Mouse (Mus musculus) embryonic facial prominence, embryonic 10.5 days (tissue): Measurements from ENCODE around the gene Cenpo. TPM values are rescaled to one million over a fixed set of nuclear protein-coding genes. Genes with fewer than 3 reads are reported as not detected.

ENCODE experiments used
- DNase-seq: peaks from one replicate; pipeline ENCODE4 v3.0.0-alpha.2; 2017; ENCODE audit warnings: low spot score
- H3K27ac ChIP-seq: fragments of 300-500 bp; sonication (generic); replicated peaks from 2 replicates; pipeline ENCODE4 v1.5.1; 2016; ENCODE audit warnings: mild to moderate bottlenecking
- H3K27me3 ChIP-seq: fragments of 300-500 bp; sonication (generic); replicated peaks from 2 replicates; pipeline ENCODE4 v1.6.1; 2016; ENCODE audit warnings: low read depth, mild to moderate bottlenecking; ENCODE audit not compliant: poor library complexity, severe bottlenecking
- H3K36me3 ChIP-seq: fragments of 300-500 bp; sonication (generic); replicated peaks from 2 replicates; pipeline ENCODE4 v1.6.1; 2016; ENCODE audit warnings: mild to moderate bottlenecking, moderate library complexity
- H3K4me1 ChIP-seq: fragments of 300-500 bp; sonication (generic); 2 replicates; pipeline ENCODE4 v1.6.1; 2016
- H3K4me3 ChIP-seq: fragments of 300-500 bp; sonication (generic); 2 replicates; pipeline ENCODE4 v1.5.1; 2016; ENCODE audit warnings: mild to moderate bottlenecking, moderate library complexity
- H3K9me3 ChIP-seq: fragments of 300-500 bp; sonication (generic); 2 replicates; pipeline ENCODE4 v1.6.1; 2016; ENCODE audit warnings: mild to moderate bottlenecking
- WGBS: fragments of 180-500 bp; shearing (Covaris S2); methylation state at CpG from one replicate; pipeline ENCODE4 v1.1.7; 2016; 5-methylcytosine and 5-hydroxymethylcytosine counted together
- polyA plus RNA-seq: library from polyadenylated mRNA; unstranded; fragments of >200 nt; fragmentation: Nextera tagmentation; extraction: Ambion mirVana; gene quantifications from 2 replicates; pipeline ENCODE4 v1.2.1, GENCODE M21; 2016

Gene Cenpo
- polyA plus RNA-seq, 1 experiment from 2014 or later = 23.5 TPM

GRCm38 (mm10) chr12:4160322-4160721, 73.8 kb downstream of the Cenpo start:
- Histone ChIP-seq H3K27me3 (no peaks in the 10 kb centered on the region), H3K9me3 (no peaks in the 10 kb centered on the region), H3K27ac (no peak overlapping the region), H3K4me3 (no peak overlapping the region), H3K36me3 (no peaks in the 10 kb centered on the region), H3K4me1 (peaks cover 7% of the 10 kb centered on the region; the same call in 1 of the 2 replicates)
- DNase-seq = peak; percentile 25
- 61% methylated on average over 7 of the region's 7 CpGs for WGBS

GRCm38 (mm10) chr12:4158868-4159632, 75.0 kb downstream of the Cenpo start:
- WGBS = 88% methylated on average over 7 of the region's 7 CpGs

GRCm38 (mm10) chr12:4158179-4158578, 75.9 kb downstream of the Cenpo start:
- H3K4me1 ChIP-seq = peaks cover 7% of the 10 kb centered on the region; the same call in 1 of the 2 replicates
- H3K36me3 ChIP-seq = no peaks in the 10 kb centered on the region
- H3K4me3 ChIP-seq = no peak overlapping the region
- H3K27me3 ChIP-seq = no peaks in the 10 kb centered on the region
- 93% methylated on average over 3 of the region's 3 CpGs for WGBS
- DNase-seq = no peak
- H3K27ac ChIP-seq = no peak overlapping the region
- H3K9me3 ChIP-seq = no peaks in the 10 kb centered on the region

More at GRCm38 (mm10) chr12:4158868-4159632, 75.0 kb downstream of the Cenpo start:
- Histone ChIP-seq H3K4me3 (no peak overlapping the region), H3K27me3 (no peaks in the 10 kb centered on the region), H3K9me3 (no peaks in the 10 kb centered on the region), H3K36me3 (no peaks in the 10 kb centered on the region), H3K27ac (no peak overlapping the region), H3K4me1 (peaks cover 7% of the 10 kb centered on the region; the same call in 1 of the 2 replicates)
- DNase-seq = no peak

- H3K27me3 ChIP-seq = no peaks in the 10 kb centered on the region
- H3K36me3 ChIP-seq = no peaks in the 10 kb centered on the region
- H3K9me3 ChIP-seq = no peaks in the 10 kb centered on the region
- H3K4me1 ChIP-seq = peaks cover 7% of the 10 kb centered on the region; the same call in 1 of the 2 replicates
- WGBS = 91% methylated on average over 2 of the region's 2 CpGs
- H3K4me3 ChIP-seq = no peak overlapping the region
- no peak for DNase-seq
- H3K27ac ChIP-seq = no peak overlapping the region
Measured at GRCm38 (mm10) chr12:4157466-4157865, 76.6 kb downstream of the Cenpo start.

- H3K9me3 ChIP-seq = no peaks in the 10 kb centered on the region
- H3K27ac ChIP-seq = no peak overlapping the region
- WGBS = 81% methylated on average over 3 of the region's 3 CpGs
- no peak for DNase-seq
- no peak overlapping the region for H3K4me3 ChIP-seq
- H3K4me1 ChIP-seq = no peaks in the 10 kb centered on the region
- H3K36me3 ChIP-seq = no peaks in the 10 kb centered on the region
- no peaks in the 10 kb centered on the region for H3K27me3 ChIP-seq
Measured at GRCm38 (mm10) chr12:4151969-4152368, 82.1 kb downstream of the Cenpo start.

- H3K9me3 ChIP-seq = no peaks in the 10 kb centered on the region
- no peaks in the 10 kb centered on the region for H3K27me3 ChIP-seq
- no peaks in the 10 kb centered on the region for H3K4me1 ChIP-seq
- H3K27ac ChIP-seq = no peak overlapping the region
- H3K4me3 ChIP-seq = no peak overlapping the region
- 79% methylated on average over 2 of the region's 2 CpGs for WGBS
- H3K36me3 ChIP-seq = no peaks in the 10 kb centered on the region
- no peak for DNase-seq
Measured at GRCm38 (mm10) chr12:4150936-4151335, 83.2 kb downstream of the Cenpo start.

Other genes starting within 250 kb of the Cenpo start
- gene Efr3b, start 195.4 kb downstream of the Cenpo start, polyA plus RNA-seq = 7.3 and 8.4 TPM in 2 replicates
- 10.6 and 12.2 TPM in 2 replicates for gene Dnajc27, start 151.7 kb downstream of the Cenpo start, polyA plus RNA-seq
- gene Adcy3, start 101.2 kb downstream of the Cenpo start, polyA plus RNA-seq = 6.1 and 7.7 TPM in 2 replicates
- gene Ptrhd1, start 267 bp downstream of the Cenpo start, polyA plus RNA-seq = 5.9 and 6.0 TPM in 2 replicates
- gene Ncoa1, start 242.9 kb upstream of the Cenpo start, polyA plus RNA-seq = 2.4 and 2.7 TPM in 2 replicates